Mouse (Mus musculus): ENCODE results near the gene Trappc4. TPM values are rescaled to one million over a fixed set of nuclear protein-coding genes. Genes with fewer than 3 reads are reported as not detected.
A peak's percentile ranks its signal among the peaks of the same experiment; 100 is the strongest.
"Not testable (repeated sequence)": the region's sequence is repeated elsewhere in the genome, so short reads cannot be mapped to it uniquely, and the experiment has no call there.

Trappc4 gene
- polyA plus RNA-seq, 1 experiment from 2014 or later, result 302 TPM

- WGBS, result 93% methylated on average over 5 of the region's 5 CpGs
- H3K27ac ChIP-seq (replicated peaks), result peak overlapping the region; percentile 95
- H3K9ac ChIP-seq (replicated peaks), result peak overlapping the region; percentile 76
- H3K4me3 ChIP-seq (replicated peaks), result peak overlapping the region; percentile 94
- peak overlapping the region; percentile 94 for H3K4me2 ChIP-seq
- H3K36me3 ChIP-seq, result peaks cover 21% of the 10 kb centered on the region
- no peaks in the 10 kb centered on the region for H3K27me3 ChIP-seq (replicated peaks)
- H3K4me1 ChIP-seq, result peaks cover 27% of the 10 kb centered on the region
- H3K9me3 ChIP-seq (replicated peaks), result no peaks in the 10 kb centered on the region
- ATAC-seq (ENCODE audit: low FRiP score), result no peak
Measured at GRCm38 (mm10) chr9:44378153-44378730, 29.2 kb downstream of the Trappc4 start.

DNA sequence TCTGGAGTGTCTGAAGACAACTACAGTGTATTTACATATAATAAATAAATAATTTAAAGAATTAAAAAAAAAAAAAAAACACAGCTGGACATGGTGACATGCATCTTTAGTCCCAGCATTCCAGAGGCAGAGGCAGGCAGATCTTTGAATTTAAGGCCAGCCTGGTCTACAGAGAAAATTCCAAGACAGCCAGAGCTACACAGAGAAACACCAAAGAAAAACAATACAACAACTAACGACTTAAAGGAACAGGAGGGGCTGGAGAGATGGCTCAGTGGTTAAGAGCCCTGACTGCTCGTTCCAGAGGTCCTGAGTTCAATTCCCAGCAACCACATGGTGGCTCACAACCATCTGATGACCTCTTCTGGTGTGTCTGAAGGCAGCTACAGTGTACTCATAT, 30.1 kb downstream of the Trappc4 start:
- not testable (repeated sequence) for H3K9ac ChIP-seq (replicated peaks); H3K9me3 ChIP-seq (replicated peaks); ATAC-seq (ENCODE audit: low FRiP score); H3K4me2 ChIP-seq; H3K27ac ChIP-seq (replicated peaks); H3K27me3 ChIP-seq (replicated peaks); H3K4me3 ChIP-seq (replicated peaks)
- 88% methylated on average over 2 of the region's 2 CpGs for WGBS
- Histone ChIP-seq H3K36me3 (peaks cover 12% of the 10 kb centered on the region), H3K4me1 (peaks cover 27% of the 10 kb centered on the region)

- Histone ChIP-seq H3K4me3 (replicated peaks) (no peak overlapping the region), H3K4me1 (peaks cover 23% of the 10 kb centered on the region), H3K27me3 (replicated peaks) (no peaks in the 10 kb centered on the region), H3K9me3 (replicated peaks) (no peaks in the 10 kb centered on the region), H3K27ac (replicated peaks) (no peak overlapping the region), H3K4me2 (no peak overlapping the region), H3K36me3 (no peaks in the 10 kb centered on the region), H3K9ac (replicated peaks) (no peak overlapping the region)
- ATAC-seq (ENCODE audit: low FRiP score), result no peak
- 90% methylated on average over 6 of the region's 6 CpGs for WGBS
Measured at GRCm38 (mm10) chr9:44376141-44376540, 31.3 kb downstream of the Trappc4 start.

DNA sequence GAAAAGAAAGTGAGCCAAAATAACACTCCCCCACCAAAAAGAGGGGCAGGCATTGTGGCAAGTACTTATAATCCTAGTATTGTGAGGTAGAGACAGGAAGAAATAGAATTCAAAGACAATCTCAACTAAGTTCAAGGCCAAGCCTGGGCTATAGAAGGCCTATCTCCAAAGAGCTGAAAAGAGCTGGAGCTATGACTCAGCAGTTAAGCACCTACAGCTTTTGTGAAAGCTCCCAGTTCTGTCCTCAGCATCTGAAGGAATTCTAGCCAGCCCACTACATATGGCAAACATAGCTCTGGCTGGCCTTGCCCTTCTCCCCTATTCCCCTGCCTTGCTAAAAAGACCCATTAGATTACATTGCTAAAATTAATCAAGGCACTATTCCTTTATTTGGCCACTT, 34.0 kb downstream of the Trappc4 start:
- no peaks in the 10 kb centered on the region for H3K9me3 ChIP-seq (replicated peaks)
- ATAC-seq (ENCODE audit: low FRiP score), result no peak

DNA sequence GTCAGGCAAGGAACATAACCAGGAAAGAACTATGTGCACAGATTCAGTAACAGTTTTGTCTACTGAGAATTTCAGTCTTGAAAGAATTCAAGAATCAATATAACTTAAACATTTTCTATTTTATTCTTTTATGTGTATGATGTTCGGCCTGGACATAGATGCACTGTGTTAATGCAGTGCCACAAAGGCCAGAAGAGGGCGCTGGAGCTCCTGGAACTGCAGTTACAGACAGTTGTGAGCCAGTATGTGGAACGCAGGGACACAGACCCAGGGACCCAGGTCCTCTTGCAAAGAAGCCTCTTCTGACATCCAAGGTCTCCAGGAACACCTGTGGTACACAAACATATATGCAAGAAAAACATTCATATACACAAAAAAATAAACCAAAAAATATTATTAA, 42.9 kb downstream of the Trappc4 start:
- Histone ChIP-seq H3K4me1 (peaks cover 8% of the 10 kb centered on the region), H3K9ac (replicated peaks) (no peak overlapping the region), H3K36me3 (peaks cover 3% of the 10 kb centered on the region), H3K4me2 (no peak overlapping the region), H3K4me3 (replicated peaks) (no peak overlapping the region), H3K27ac (replicated peaks) (no peak overlapping the region), H3K9me3 (replicated peaks) (no peaks in the 10 kb centered on the region), H3K27me3 (replicated peaks) (no peaks in the 10 kb centered on the region)
- 67% methylated on average over 3 of the region's 3 CpGs for WGBS
- ATAC-seq (ENCODE audit: low FRiP score), result no peak

More for the DNA sequence above, 34.0 kb downstream of the Trappc4 start:
- Histone ChIP-seq H3K27ac (replicated peaks) (no peak overlapping the region), H3K4me1 (peaks cover 7% of the 10 kb centered on the region; the same call in 1 of the 2 replicates), H3K27me3 (replicated peaks) (no peaks in the 10 kb centered on the region), H3K4me2 (no peak overlapping the region), H3K4me3 (replicated peaks) (no peak overlapping the region), H3K36me3 (no peaks in the 10 kb centered on the region), H3K9ac (replicated peaks) (no peak overlapping the region)

- not testable (repeated sequence) for H3K9me3 ChIP-seq (replicated peaks); H3K27me3 ChIP-seq (replicated peaks)
- H3K27ac ChIP-seq (replicated peaks), result peak overlapping the region; percentile 68
- WGBS, result 40% methylated on average over 4 of the region's 4 CpGs
- H3K4me1 ChIP-seq, result peaks cover 11% of the 10 kb centered on the region
- ATAC-seq (ENCODE audit: low FRiP score), result peak; percentile 39; the same call in 1 of the 2 replicates
- peak overlapping the region; percentile 67 for H3K4me2 ChIP-seq
- peak overlapping the region; percentile 62; the same call in 1 of the 2 replicates for H3K9ac ChIP-seq (replicated peaks)
- H3K4me3 ChIP-seq (replicated peaks), result peak overlapping the region; percentile 57
- peaks cover 25% of the 10 kb centered on the region for H3K36me3 ChIP-seq
Measured at GRCm38 (mm10) chr9:44361931-44362330, 45.5 kb downstream of the Trappc4 start.

- Histone ChIP-seq H3K4me1 (peaks cover 11% of the 10 kb centered on the region), H3K27me3 (replicated peaks) (no peaks in the 10 kb centered on the region), H3K9ac (replicated peaks) (peak within 1 kb of the TSS; percentile 62), H3K27ac (replicated peaks) (peak within 1 kb of the TSS; percentile 68), H3K36me3 (peaks cover 31% of the 10 kb centered on the region), H3K4me3 (replicated peaks) (peak within 1 kb of the TSS; percentile 57), H3K9me3 (replicated peaks) (no peaks in the 10 kb centered on the region), H3K4me2 (peak within 1 kb of the TSS; percentile 67)
- under 1% methylated on average over 44 of the region's 44 CpGs for WGBS
- peak; percentile 92 for ATAC-seq (ENCODE audit: low FRiP score)
Measured at GRCm38 (mm10) chr9:44361190-44361917, 46.0 kb downstream of the Trappc4 start, which contains the start of gene Vps11. Vps11 (minus strand) TSS chr9:44361670.

- H3K27ac ChIP-seq (replicated peaks), result no peak overlapping the region
- H3K9me3 ChIP-seq (replicated peaks), result no peaks in the 10 kb centered on the region
- peaks cover 72% of the 10 kb centered on the region for H3K36me3 ChIP-seq
- H3K4me2 ChIP-seq, result no peak overlapping the region
- no peaks in the 10 kb centered on the region for H3K27me3 ChIP-seq (replicated peaks)
- ATAC-seq (ENCODE audit: low FRiP score), result no peak
- no peak overlapping the region for H3K9ac ChIP-seq (replicated peaks)
- peaks cover 11% of the 10 kb centered on the region for H3K4me1 ChIP-seq
- no peak overlapping the region for H3K4me3 ChIP-seq (replicated peaks)
- WGBS, result 70% methylated on average over 4 of the region's 4 CpGs
Measured at GRCm38 (mm10) chr9:44357207-44357606, 50.2 kb downstream of the Trappc4 start.

Small RNA genes within 50 kb of the gene (microRNA-seq; reads per million reads assigned to microRNA genes)
- gene Mir7085, result not detected

Other genes starting within 250 kb of the Trappc4 start
- gene Cbl, start 173.6 kb downstream of the Trappc4 start, polyA plus RNA-seq (2015; fragmentation: Nextera tagmentation; extraction: Ambion mirVana), result 18.2 and 20.2 TPM in 2 replicates
- gene Ccdc153, start 166.9 kb downstream of the Trappc4 start, polyA plus RNA-seq (2015; fragmentation: Nextera tagmentation; extraction: Ambion mirVana), result not detected in 2 replicates
- gene Pdzd3, start 156.1 kb downstream of the Trappc4 start, polyA plus RNA-seq (2015; fragmentation: Nextera tagmentation; extraction: Ambion mirVana), result 0.61 and 0.65 TPM in 2 replicates
- 4.5 and 5.3 TPM in 2 replicates for gene Nlrx1, start 139.0 kb downstream of the Trappc4 start, polyA plus RNA-seq (2015; fragmentation: Nextera tagmentation; extraction: Ambion mirVana)
- 26.8 and 30.3 TPM in 2 replicates for gene Abcg4, start 119.0 kb downstream of the Trappc4 start, polyA plus RNA-seq (2015; fragmentation: Nextera tagmentation; extraction: Ambion mirVana)
- gene Hinfp, start 101.9 kb downstream of the Trappc4 start, polyA plus RNA-seq (2015; fragmentation: Nextera tagmentation; extraction: Ambion mirVana), result 28.0 and 28.2 TPM in 2 replicates
- 21.7 and 24.3 TPM in 2 replicates for gene C2cd2l, start 87.3 kb downstream of the Trappc4 start, polyA plus RNA-seq (2015; fragmentation: Nextera tagmentation; extraction: Ambion mirVana)
- 30.5 and 34.0 TPM in 2 replicates for gene Dpagt1, start 81.6 kb downstream of the Trappc4 start, polyA plus RNA-seq (2015; fragmentation: Nextera tagmentation; extraction: Ambion mirVana)
- 108 and 149 TPM in 2 replicates for gene H2afx, start 72.9 kb downstream of the Trappc4 start, polyA plus RNA-seq (2015; fragmentation: Nextera tagmentation; extraction: Ambion mirVana)
- 58.3 and 62.5 TPM in 2 replicates for gene Hmbs, start 63.4 kb downstream of the Trappc4 start, polyA plus RNA-seq (2015; fragmentation: Nextera tagmentation; extraction: Ambion mirVana)
- 37.4 and 40.8 TPM in 2 replicates for gene Vps11, start 45.9 kb downstream of the Trappc4 start, polyA plus RNA-seq (2015; fragmentation: Nextera tagmentation; extraction: Ambion mirVana)
- gene Hyou1, start 28.1 kb downstream of the Trappc4 start, polyA plus RNA-seq (2015; fragmentation: Nextera tagmentation; extraction: Ambion mirVana), result 26.5 and 30.8 TPM in 2 replicates
- 61.3 and 69.8 TPM in 2 replicates for gene Slc37a4, start 10.7 kb downstream of the Trappc4 start, polyA plus RNA-seq (2015; fragmentation: Nextera tagmentation; extraction: Ambion mirVana)
- gene Rps25, start 461 bp downstream of the Trappc4 start, polyA plus RNA-seq (2015; fragmentation: Nextera tagmentation; extraction: Ambion mirVana), result 1,003 and 1,094 TPM in 2 replicates
- gene Ccdc84, start 11.0 kb upstream of the Trappc4 start, polyA plus RNA-seq (2015; fragmentation: Nextera tagmentation; extraction: Ambion mirVana), result 32.4 and 36.4 TPM in 2 replicates
- gene Foxr1, start 33.5 kb upstream of the Trappc4 start, polyA plus RNA-seq (2015; fragmentation: Nextera tagmentation; extraction: Ambion mirVana), result 0.09 TPM in 1 of 2 replicates, not detected in the other
- gene Upk2, start 47.4 kb upstream of the Trappc4 start, polyA plus RNA-seq (2015; fragmentation: Nextera tagmentation; extraction: Ambion mirVana), result 0.73 TPM in 1 of 2 replicates, not detected in the other
- gene Bcl9l, start 75.2 kb upstream of the Trappc4 start, polyA plus RNA-seq (2015; fragmentation: Nextera tagmentation; extraction: Ambion mirVana), result 9.7 and 11.5 TPM in 2 replicates
- gene Cxcr5, start 154.3 kb upstream of the Trappc4 start, polyA plus RNA-seq (2015; fragmentation: Nextera tagmentation; extraction: Ambion mirVana), result 0.26 TPM in 1 of 2 replicates, not detected in the other
- 15.1 and 16.8 TPM in 2 replicates for gene Ddx6, start 197.3 kb upstream of the Trappc4 start, polyA plus RNA-seq (2015; fragmentation: Nextera tagmentation; extraction: Ambion mirVana)